Mouse (Mus musculus) bone marrow, adult 2 months (tissue): Measurements from ENCODE around the gene Srsf10.

Source experiments
- CTCF ChIP-seq: fragments of 200-500 bp; IDR thresholded peaks from 2 replicates; pipeline ENCODE4 v1.5.1; 2011; ENCODE audit warnings: low read length, control low read depth; ENCODE audit not compliant: control insufficient read depth, insufficient read depth
- POLR2A ChIP-seq: fragments of 200-500 bp; IDR thresholded peaks from 2 replicates; pipeline ENCODE4 v1.6.1; 2011; ENCODE audit warnings: low read depth, mild to moderate bottlenecking, control low read depth, low read length, borderline replicate concordance; ENCODE audit not compliant: control insufficient read depth

DNA sequence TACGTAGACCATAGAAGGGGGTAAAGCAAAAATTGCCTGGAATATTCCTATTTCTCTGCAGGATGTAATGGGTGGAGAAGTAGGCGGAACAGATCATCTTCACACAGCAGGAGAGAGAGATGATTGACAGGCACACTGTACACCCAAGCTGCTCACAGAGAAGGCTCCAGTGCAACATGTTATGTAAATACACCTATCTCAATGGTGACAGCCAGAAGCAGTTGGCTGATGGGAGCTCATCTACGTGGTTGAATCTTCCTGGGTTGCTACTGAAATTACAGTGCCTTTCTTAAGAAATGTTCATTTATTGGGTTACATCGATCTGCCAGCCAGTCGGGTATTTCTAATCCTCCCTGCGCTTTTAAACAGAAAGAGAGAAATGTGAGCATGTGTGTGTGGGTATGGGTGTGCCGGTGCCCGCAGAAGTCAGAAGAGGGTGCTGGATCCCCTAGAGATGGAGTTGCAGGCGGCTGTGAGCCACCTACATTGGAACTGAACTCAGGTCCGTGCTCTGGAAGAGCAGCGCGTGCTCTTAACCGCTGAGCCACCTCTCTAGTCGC lies 1.5 kb upstream of the Srsf10 start:
- TF ChIP-seq CTCF (no peak), POLR2A (no peak)
